Mouse (Mus musculus) T-helper 17 cell (primary cell): Measurements from ENCODE around the gene Ogfrl1.

Experiments used
- in situ Hi-C, 2 experiments: fragments of 300-600 bp; cut with MboI, MseI; formaldehyde crosslinking; loops; 1 replicate in 1 of 2; 2 replicates in 1 of 2; pipeline ENCODE4 v1.15.1; 2025; ENCODE audit warnings: high pct_unique_total_duplicates in 2 of 2

Gene Ogfrl1

DNA sequence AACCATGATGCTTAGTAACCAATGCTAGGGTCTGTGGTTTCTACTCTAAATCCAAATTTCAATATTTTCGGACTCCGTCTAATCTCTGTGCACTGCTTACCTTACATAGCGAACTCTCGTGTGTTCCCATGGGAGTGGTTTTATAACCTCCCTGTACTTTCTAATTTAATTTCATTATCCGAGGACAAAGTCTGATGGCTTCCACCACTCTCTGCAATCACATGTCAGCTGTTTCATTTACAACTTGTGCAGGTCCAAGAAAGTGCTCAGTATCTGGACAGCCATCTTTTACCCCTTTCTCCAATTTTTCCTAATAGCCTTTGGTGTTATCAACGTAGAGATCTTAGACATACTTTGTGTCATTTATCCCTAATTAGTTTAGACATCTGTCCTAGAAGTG, 44.7 kb downstream of the Ogfrl1 start:
- in situ Hi-C loops: no loop called here

- in situ Hi-C loops: no loop called here
These were observed 45.8 kb downstream of the Ogfrl1 start for GRCm38 (mm10) chr1:23351756-23352155.

- in situ Hi-C loops: no loop called here
These were observed 51.9 kb downstream of the Ogfrl1 start for GRCm38 (mm10) chr1:23345633-23346032.

DNA sequence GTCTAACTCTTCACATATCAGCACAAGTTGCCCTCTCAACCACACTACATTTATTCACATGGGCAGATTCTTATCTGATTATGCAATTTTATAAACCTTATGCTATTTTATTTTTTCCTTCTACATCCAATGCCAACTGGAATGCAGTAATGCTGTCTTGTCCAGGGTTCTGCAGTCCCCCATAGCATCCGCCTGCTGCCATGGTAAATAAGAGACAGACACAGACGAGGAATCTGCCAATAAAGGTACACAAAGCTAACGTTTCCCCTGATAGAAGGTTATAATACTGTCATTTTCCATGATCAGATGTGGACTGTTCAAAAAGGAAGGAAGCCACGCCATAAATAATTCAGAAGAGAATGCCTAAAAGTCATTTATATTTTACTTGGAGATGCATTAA, 54.7 kb downstream of the Ogfrl1 start:
- in situ Hi-C loops: no loop called here

DNA sequence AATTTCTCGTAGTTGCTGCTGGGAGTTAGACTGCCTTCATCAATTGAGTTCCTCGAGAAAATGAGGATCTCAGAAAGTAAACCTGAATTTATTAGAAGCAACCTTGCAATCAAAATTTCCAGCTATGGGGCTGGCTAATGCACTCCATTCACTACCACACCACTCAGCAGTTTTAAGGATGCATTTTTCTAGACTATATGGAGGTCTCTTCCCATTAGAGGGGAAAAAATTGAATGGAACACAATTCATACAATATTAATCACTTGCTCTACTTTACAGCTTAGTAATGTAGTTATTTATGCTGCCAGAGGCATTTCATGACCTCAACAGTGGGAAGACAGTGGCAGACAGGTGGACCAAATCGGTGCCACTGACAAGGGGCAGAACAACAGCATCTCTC, 55.3 kb downstream of the Ogfrl1 start:
- in situ Hi-C loops: no loop called here

- in situ Hi-C loops: no loop called here
These were observed 61.7 kb downstream of the Ogfrl1 start for GRCm38 (mm10) chr1:23335726-23336363.

DNA sequence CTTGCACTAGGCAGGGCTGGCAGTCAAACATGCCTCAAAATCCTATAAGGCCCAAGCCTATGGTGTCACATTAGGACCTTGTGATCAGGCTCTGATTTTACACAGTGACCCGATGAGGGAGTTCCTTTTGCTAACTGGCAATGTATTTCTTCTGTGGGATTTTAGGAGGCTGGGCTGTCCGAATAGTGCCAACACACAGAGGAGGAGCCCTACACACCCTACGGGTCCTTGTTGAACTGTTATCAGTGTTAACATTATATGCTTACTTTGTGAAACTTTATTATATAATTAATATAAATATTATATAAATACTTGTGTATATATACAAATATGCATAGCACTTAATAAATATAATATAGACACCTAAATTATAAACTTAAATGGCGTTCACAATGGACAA, 62.5 kb downstream of the Ogfrl1 start:
- in situ Hi-C loops: no loop called here

DNA sequence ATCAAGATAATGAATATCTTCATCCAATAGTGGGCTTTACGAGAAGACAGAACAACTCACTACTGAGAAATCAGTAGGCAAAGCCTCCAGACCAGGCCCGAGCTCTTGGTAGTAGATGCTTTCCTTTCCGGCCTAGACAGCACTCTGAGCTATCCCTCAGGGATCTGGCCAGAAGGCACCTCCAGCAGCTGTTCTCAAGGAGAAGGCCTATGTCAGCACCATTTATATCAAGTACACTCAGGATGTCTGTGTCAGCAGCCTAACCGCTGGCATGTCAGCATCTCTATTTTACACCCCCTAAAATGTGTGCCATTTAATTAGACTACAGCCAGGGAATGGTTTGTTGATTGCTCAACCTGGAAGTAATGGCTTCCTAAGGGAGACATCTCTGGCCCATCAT, 65.4 kb downstream of the Ogfrl1 start:
- in situ Hi-C loops: no loop called here

DNA sequence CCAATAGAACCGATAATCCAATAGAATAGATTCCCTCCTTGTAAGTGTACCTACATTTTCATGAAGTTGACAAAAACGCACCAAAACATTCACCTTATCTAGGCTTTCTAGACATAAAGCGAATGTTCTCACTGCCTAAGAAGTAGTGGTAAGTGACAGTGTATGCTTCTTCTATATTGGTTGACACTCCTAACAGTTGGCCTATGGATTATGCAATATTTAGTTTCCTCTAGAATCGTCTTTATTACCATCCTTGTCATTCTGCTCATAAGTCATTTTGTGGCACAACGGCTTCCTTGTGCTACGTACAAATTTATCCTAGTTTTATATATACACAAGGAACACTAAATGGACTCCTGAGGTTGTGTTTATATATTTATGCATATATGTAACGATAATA, 72.4 kb downstream of the Ogfrl1 start:
- in situ Hi-C loops: loop anchor here (5.0 to 10.0 kb wide), 3 partner anchors 162 to 470 kb away; no protein-coding TSS in a partner anchor

GRCm38 (mm10) chr1:23324226-23324625, 73.3 kb downstream of the Ogfrl1 start:
- in situ Hi-C loops: loop anchor here in 1 of 2 experiments (10.0 kb wide), 1 partner anchor 471 kb away; no protein-coding TSS in a partner anchor

GRCm38 (mm10) chr1:23323286-23323685, 74.3 kb downstream of the Ogfrl1 start:
- in situ Hi-C loops: loop anchor here in 1 of 2 experiments (10.0 kb wide), 1 partner anchor 472 kb away; no protein-coding TSS in a partner anchor

- in situ Hi-C loops: loop anchor here in 1 of 2 experiments (10.0 kb wide), 1 partner anchor 473 kb away; no protein-coding TSS in a partner anchor
These were observed 75.4 kb downstream of the Ogfrl1 start for GRCm38 (mm10) chr1:23322208-23322607.

GRCm38 (mm10) chr1:23321331-23321851, 76.2 kb downstream of the Ogfrl1 start:
- in situ Hi-C loops: loop anchor here in 1 of 2 experiments (10.0 kb wide), 1 partner anchor 473 kb away; no protein-coding TSS in a partner anchor

DNA sequence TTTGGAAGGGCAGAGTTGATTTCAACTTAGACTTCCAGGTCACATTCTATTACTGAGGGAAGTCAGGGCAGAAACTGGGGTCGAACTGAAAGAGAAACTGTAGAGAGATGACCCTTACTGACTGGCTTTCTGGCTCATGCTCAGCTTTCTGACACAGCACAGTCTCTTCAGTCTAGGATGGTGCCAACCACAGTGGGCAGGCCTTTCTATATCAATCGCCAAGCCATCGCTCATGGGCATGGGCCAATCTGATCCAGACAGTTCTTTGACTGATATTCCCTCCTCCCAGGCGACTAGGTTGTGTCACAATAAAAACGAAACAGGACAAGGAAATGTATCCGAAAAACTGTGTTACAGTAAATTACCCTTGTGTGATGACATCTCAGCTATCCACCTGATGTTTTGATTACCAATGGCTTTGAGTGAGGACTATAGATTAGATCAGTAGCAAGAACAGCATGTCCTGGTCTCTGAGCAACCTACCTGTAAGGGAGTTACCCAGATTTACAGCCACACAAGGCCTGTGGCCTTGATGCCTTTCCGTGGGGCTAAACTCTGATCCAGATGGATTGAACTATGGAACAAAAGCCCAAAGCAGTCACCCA, 76.9 kb downstream of the Ogfrl1 start:
- in situ Hi-C loops: loop anchor here in 1 of 2 experiments (10.0 kb wide), 1 partner anchor 474 kb away; no protein-coding TSS in a partner anchor
